Mouse (Mus musculus): Measurements from ENCODE around the gene St6galnac6.

St6galnac6 gene

DNA sequence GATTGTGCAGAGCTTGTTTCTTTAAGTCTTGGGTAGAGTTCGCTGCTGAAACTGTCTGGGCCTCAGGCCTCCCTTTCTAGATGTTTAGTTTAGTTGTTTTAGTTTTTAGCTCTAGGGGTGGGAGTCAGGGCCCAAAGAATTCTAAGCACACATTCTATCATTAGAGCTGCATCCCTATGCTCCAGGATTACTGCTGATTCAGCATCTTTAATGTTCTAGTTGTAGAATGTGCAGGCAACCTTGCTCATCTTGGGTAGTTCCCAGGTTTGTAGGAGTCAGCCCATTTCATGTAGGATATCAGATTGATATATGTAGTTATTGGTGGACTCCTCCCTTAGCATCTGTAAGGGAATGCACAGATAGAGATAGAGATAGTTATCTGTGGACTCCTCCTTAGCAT lies 17.6 kb downstream of the St6galnac6 start:
- CTCF ChIA-PET, result no interaction called here

DNA sequence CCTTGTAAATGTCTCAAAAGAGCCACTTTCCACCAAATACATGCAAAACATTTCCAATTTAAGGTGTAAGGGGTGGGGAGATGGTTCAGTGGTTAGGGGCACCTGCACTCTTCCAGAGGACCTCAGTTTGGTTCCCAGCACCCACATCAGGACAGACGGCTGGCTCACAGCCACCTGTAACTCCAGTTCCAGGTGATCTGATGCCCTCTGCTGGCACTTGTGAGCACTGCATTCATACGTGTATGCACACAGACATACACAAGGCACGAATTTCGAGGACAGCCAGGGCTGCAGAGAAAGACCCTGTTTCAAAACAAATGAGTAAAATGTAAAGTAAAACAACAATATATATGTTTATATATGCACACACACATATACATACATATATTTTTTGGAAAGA lies 18.1 kb downstream of the St6galnac6 start:
- CTCF ChIA-PET, result no interaction called here

DNA sequence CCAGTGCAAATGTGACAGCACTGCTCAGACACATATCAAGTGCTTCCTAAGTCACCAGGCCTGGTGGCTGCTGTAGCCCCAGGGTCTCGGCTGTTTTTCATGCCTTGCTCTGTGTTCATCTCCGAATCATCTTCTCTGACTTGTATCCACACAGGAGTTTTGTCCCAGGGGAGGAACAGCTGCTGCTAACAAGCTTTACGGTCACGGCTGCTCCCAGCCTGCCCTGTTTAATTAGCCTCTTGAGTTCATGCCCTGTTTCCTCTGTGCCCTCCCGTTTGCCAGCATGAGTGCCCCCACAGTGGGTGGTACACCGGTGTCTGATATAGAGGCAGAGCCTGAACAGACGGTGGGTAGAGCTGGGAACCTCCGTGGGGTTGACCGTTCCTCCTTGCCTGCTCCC lies 18.5 kb downstream of the St6galnac6 start:
- CTCF ChIA-PET, result no interaction called here

DNA sequence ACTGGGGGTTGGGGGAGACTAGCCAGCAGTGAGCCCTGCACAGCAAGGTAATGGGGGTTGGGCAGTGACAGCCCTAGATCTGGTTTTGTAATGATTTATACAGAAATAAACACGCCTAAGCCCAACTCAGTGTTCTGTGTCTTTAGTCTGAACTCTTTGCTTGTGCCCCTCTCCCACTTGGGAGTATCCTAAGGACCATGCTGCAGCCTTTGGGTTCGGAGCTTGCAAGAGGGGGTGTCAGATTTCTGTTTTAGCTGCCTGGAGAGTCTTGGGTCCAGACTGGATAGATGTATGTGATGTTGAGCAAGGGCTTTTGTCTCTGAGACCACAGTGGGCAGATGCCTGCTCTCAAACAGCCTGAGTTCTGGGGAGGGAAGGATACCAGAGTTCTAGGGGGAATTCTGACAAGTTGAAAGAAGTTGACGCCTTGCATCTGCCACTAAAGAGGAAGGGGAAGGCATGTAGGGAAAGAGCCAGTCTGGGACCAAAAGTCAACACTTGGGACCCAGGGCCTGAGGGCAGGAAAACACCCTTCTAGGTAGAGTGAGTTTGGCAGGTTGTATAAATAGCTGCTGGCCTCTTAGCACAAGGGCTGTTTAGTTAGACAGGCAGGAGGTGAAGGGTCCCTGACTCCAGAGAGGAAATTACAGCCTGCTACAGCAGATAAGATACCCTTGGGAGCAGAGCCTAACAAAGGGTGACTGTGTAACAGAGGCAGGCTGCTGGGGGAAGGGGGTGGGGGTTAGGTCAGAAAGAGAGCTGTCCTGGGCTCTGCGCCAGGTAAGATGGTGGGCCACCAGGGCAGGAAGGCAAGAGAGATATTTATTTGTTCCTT lies 21.4 kb downstream of the St6galnac6 start:
- CTCF ChIA-PET, result interaction anchor here (0.5 kb wide), 1 partner anchor 20 kb away, joined by 3 read pairs; no protein-coding TSS in a partner anchor

DNA sequence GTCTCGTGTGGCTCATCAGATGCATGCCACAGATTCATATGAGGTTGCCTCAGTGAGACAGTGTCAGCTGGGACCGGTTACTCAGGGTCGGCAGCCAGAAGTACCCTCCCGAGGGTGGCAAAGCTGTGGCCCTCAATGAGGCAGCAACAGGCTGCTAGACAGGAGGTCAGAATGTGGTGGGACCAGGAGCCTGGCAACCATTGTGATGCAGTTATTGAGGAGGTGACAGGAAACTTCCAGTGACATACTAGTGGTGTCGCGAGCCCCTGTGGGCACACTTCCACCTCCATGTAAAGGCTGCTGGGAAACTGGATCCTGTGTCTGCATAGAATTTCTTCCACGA lies 22.0 kb downstream of the St6galnac6 start, which contains the start of gene Ak1:
TSS of gene Ak1 (plus strand) at position 242 of the 343 bp plus-strand sequence.
- CTCF ChIA-PET, result no interaction called here

DNA sequence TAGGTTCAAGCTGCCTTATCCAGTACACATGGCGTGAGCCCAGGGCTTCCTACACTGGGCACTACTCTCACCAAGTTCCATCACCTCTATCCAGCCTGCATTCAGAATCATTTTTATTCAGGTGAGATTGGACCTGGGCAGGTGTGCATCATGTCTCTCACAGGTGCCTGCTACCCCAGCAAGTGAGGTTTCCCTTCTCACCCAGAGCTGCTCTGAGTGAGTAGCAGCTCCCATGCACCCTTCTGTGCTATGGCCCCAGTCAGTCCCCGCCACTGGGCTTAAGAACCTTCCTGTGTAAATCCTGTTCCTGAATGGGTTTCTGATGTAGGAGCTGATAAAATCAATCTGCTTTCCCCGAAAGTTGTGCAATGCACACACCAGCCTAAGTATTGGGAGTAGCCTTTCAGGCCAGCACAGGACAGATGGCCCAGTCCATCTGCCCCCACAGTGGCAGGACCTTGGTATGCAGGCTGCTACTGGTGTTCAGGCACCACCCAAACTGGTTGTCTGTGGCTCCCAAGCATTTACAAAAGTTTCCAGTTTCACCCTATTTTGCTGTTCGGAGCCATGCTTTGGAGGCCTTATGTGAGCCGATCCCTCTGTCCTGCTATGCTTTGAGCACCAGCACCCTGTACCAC lies 24.7 kb downstream of the St6galnac6 start:
- CTCF ChIA-PET, result interaction anchor here (0.6 kb wide), 1 partner anchor 112 kb away, joined by 5 read pairs; no protein-coding TSS in a partner anchor

DNA sequence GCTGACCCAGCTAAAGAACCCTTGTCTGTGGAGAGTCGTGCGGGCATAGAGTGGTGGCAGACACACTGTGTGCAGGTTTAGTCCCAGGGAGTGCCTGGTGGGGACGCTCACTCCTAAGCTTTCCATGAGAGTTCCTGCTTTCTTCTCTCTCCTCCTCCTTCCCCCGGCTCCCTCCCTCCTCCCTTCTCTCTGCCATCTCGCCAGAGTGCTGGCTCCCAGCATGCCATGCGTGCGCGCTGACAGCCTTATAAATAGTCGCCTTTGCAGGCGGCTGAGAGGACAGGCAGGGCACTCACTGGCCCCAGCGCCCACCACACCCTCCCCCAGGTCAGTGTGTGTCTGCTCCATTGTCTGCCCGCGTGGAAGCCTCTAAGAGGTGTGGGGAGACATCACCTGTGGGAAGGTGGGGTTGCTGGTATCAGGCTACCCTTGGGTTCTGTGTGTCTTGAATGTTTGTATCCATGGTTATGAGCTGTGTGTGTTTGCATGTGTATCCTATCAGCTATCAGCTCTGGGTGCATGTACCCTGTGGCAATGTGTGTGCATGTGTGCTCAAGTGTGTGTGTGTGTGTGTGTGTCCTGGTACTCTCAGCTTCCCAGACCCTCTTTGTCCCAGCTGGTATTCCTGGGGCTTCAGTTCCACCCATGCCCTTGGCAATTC lies 25.8 kb downstream of the St6galnac6 start:
- CTCF ChIA-PET, result no interaction called here

DNA sequence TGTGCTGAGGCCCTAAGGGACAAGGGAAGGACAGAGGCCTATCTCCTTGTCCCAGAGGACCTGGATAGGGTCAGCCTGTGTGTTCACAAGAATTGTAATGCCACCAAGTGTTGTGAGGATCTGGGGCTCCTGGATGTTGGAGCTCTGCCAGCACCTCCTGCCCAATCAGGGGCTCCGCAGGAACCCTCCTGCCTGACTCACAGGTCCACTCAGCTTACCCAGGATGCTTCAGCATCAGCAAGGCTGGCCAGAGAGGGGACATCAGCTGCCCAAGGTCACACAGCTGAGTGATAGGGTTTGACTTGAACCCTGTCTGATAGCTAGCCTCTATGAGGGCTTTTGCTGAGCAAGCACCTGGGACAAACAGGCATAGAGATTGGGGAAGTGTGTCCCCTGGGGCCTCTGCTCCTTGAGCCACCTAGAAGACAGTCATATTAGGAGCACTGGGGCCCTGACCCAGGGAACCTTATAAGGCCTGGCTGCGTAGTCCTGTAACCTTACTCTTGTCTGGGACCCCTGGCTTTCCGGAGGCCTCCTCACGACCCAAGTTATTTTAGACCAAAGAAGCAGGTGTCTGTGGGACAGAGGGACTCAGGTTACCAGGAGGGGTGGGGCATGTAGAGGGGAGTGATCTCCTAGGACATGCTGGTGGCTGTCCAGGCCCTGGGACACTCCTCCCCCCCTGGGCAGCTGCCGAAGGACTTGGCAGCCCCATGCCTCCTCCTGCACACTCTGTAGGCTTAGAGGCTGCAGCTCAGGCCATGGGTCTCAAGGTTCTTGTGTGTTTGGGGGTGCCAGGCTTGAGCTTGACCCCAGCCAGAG lies 26.6 kb downstream of the St6galnac6 start:
- CTCF ChIA-PET, result no interaction called here

DNA sequence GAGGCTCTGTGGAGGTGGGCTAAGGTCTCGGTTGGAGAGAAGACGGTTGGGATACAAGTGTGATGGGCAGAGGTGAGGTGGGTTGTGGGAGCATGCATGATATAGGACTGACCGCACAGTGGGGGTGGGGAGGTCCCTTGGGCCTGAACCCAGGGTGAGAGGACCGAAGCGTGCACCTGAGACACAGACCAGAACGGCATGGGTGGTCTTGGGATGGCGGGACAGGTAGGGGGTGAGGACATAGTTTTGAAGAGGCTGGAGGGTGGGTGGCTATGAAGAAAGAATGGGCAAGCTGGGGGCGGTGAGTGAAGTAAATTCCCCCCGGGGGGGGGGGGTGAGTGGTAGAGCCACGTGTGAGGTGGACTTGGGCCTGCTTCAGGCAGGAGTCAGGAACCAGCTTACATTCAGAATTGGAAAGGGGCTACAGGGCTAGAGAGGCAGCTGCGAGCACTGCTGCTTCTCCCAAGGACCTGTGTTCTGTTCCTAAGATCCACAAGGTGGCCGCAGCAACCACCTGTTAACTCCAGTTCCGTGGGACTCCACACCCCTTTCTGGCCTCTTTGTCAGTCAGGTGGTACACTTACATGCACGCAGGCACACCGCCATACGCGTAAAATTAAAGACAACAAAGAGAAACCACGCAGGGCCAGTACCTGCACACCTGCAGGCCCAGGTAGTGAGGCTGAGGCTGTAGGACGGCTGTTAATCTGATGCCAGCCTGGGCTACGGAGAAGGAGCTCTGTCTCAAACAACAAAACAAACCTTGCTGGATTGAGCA lies 27.9 kb downstream of the St6galnac6 start:
- CTCF ChIA-PET, result no interaction called here

DNA sequence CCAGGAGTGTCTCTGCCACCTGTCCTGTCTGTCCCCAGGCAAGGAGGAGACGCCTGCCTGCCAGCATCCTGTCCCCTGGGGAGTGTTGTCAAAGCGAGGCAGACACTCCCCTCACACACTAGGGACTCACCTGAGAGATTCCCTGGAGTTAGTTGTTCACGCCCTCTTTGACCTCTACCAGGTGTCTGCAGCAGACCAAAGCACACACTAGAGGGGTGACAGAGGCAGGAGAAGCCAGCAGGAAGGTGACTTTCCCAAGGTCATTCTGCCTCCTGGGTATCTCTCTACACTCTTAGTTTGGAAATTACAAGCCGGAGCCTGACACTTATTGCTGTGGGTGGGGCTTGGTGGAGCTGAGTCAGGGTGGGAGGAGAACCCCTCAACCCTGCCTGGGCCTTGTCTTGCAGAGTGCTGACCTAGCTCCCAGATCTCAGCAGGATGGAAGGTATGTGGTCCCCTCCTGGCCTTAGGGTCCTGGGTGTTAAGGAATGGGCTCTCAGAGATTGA lies 28.6 kb downstream of the St6galnac6 start:
- CTCF ChIA-PET, result no interaction called here

DNA sequence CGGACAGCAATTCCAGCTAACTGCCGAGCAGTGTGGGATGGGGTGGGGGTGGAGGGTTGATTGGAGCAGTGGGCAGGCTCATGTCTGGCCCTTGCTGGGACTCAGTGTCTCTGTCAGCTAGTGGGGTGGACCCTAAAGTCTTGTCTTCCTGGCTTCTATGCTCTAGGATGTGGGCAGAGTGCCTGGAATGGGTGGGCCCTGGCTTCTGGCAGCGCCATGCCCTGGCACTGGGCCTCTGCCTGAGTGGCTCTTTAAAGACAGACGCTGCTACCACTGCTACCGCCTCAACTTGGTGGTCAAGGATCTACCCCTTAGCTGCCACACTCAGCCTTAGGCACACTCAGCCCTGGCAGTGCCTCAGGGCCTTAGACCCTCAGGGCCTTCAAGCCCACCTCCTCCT lies 29.2 kb downstream of the St6galnac6 start:
- CTCF ChIA-PET, result interaction anchor here (0.6 kb wide), 1 partner anchor 18 kb away, joined by 3 read pairs; no protein-coding TSS in a partner anchor

DNA sequence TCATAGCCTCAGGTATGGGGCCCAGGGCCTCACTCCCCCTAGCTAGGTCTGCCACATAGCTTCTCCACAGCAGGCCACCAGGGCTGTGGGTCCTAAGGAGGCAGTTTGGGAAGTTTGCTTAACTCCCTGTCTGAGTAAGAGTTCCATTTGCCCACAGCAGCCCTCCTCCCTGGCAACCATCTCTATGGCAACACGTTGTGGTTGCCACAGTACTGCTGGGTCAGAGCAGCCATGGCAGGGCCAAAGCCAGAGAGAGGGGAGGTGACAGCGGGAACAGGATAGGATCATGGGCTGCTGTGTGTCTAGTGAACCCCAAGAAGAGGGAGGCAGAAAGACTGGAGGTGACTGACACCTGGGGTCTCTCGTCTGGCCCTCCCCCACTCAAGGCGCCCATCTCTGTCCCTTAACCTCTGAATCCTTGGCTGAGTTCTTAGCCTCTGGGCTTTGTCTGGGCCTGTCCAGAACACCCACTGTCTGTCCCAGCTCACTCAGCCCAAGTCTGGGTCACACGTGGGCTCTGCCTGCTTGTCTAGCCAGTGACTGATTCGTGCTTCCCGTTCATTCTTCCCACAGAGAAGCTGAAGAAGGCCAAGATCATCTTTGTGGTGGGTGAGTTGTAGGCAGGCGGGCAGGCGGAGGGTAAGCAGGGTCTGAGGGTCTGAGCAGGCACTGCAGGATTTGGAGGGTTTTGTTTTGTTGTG lies 29.9 kb downstream of the St6galnac6 start:
- CTCF ChIA-PET, result interaction anchor here (0.6 to 1.0 kb wide), 2 partner anchors 10 to 18 kb away, joined by 3 to 4 read pairs; no protein-coding TSS in a partner anchor

DNA sequence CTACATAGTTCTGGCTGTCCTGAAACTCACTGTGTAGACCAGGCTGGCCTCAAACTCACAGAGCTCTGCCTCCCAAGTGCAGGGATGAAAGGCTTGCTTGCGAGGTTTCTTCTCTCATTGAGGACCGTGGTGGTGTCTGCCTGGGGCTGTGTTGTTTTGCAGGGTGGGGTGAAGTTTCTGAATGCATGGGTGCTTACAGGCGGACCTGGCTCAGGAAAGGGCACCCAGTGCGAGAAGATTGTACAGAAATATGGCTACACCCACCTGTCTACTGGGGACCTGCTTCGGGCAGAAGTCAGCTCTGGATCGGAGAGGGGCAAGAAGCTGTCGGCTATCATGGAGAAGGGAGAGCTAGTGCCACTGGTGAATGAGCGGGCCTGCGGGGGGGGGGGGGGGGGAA lies 30.5 kb downstream of the St6galnac6 start:
- CTCF ChIA-PET, result interaction anchor here (1.0 kb wide), 1 partner anchor 10 kb away, joined by 4 read pairs; no protein-coding TSS in a partner anchor

DNA sequence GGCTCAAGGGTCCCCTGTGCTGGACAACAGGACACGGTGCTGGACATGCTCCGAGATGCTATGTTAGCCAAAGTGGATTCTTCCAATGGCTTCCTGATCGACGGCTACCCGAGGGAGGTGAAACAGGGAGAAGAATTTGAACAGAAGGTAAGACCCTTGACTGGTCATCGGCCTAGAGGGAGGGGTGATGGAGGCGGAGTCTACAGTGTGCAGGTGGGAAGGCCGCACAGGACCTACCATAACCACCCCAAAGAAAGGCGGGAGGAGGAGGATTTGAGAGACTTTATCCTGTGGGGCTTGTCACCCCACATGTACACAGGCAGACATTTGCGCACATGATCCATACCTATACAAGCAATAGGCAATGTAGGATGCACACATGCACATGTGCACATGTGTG lies 31.5 kb downstream of the St6galnac6 start:
- CTCF ChIA-PET, result no interaction called here

DNA sequence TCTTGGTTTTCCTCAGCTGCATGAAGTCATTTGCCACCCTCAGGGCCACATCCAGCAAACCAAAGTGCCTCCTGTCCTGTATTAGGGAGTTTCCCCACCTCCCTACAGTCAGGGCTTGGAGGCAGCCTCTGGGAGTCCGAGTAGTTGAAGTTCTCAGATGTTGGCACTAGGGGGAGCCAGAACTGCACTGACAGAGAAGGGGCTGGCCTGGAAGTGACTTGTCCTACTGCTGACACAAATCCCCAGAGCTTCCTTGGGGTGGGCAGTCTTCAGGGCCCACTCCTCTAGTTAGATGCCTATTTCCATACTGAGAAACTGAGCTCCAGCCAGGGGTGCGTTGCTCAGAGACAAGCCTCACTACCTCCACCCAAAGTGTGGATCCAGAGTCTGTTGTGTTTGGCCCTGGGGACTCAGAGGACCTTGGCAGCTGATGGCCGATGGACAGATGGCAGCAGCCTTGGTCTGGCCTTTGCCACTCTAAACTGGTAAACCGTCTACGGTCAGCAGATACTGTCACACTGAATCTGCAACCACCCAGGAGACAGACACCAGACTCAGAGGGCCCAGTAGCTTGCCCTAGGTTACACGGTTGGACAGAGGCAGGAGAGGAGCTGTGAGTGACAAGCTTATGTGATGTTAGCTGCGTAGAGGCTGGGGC lies 32.4 kb downstream of the St6galnac6 start:
- CTCF ChIA-PET, result interaction anchor here (0.6 to 1.0 kb wide), 2 partner anchors 58 to 61 kb away, joined by 4 to 5 read pairs; no protein-coding TSS in a partner anchor

DNA sequence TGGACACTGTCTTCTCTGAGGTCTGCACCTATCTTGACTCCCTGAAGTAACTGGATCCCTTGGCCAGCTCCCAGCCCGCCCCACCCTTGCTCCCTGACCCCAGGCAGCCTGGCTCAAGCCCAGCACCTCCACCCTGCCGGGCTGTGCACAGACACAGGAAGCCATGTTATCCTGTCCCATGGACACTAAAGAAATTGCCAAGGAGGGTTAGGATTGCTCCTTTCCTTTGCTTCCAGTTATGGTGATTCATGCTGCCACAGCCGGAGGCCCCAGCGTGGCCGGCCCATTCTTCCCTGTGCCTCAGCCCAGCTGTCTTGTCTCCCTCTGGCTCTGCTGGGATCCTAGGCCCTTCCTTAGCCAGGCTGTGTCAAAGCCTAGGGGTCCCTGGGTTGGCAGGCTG lies 34.2 kb downstream of the St6galnac6 start:
- CTCF ChIA-PET, result no interaction called here

DNA sequence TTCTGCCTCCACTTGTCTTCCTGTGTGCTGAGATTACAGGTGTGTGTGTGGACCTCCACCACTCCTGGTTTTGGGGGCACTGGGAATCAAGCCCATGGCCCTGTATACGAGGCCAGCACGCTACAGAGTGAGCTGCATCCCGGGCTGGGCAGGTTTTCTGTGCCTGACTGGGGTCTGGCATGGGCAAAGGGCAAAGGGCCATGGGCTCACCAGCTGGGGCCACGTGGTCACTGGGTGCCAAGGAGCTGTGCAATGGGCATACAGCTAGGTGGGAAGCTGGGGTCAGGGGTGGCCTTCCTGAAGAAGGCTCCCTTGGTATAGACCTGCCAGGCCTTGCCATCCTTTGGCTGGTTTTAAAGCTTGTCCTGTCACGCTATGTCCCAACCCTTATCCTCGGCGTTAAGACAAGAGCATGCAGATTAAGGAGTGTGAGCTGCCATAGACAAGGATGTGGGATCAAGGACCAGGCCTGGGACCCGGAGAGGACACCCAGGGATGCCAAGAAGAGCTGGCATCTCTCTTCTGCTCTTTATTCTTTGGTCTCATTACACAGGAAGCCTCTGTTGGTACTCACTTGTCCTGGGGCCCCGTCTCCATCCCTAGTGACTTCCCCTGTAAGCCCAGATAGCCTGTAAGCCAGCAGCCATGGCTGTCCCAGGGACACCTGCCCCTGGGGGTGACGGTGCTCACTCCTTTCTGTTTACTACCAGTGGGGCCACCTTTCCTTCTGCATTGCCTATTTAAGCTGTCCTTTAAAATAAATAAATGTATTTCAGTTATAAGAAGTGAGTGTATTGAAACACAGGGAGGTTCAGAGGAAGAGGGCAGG lies 35.0 kb downstream of the St6galnac6 start:
- CTCF ChIA-PET, result interaction anchor here (0.6 to 1.0 kb wide), 3 partner anchors 55 to 145 kb away, joined by 3 read pairs; no protein-coding TSS in a partner anchor

DNA sequence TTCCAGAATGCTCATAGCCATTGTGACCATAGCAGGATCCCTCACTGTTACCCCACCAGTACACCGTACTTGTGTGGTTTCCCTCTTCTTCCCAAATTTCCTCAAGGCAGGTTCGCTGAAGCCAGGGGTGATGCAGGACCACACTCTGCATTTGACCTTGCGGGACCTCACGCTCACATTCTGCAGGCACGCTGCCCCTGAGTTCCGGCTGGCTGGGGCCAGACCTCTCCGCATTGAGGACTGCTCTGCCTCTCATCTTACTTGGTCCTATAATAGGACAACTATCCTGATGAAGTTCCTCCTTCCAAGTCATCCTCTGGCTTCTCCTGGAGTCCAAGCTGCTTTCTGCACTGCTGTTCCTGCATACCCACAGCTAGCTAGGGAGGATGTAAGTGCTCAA lies 37.1 kb downstream of the St6galnac6 start:
- CTCF ChIA-PET, result interaction anchor here (0.6 kb wide), 1 partner anchor 901 kb away, joined by 3 read pairs; no protein-coding TSS in a partner anchor
